ENCODE assay signal across 18 mouse cellular contexts in genomic region chr5:97878215-97878794, GRCm38 (mm10).
DNase-seq lines count a peak whose midpoint lies in the region; ATAC-seq lines count a peak whose summit lies in the region.
"Had no signal": no experiment of that assay in that cellular context is flagged by ENCODE, and none has a peak within 500 bp of the region (broad histone marks: within the 10 kb centered on the region; RNA-seq: fewer than 3 reads in every experiment).

No protein-coding gene starts in this region.

- no peak overlapping the region for H3K4me3 ChIP-seq in kidney, embryonic 15.5 days (replicated peaks)
- H3K4me3 ChIP-seq in kidney, embryonic 16.5 days (ENCODE audit: low read length), result no peak overlapping the region
- H3K4me3 ChIP-seq in lung, embryonic 16.5 days (ENCODE audit: low read length), result no peak overlapping the region
- H3K4me3 ChIP-seq: heart, embryonic 13.5 days; left cerebral cortex, adult 2 months; limb, embryonic 10.5 days; liver, embryonic 12.5 days; megakaryocyte, embryonic 14.5 days had no signal

- DNase-seq in MN1 (ENCODE audit: low spot score), result peak; percentile 20
- DNase-seq in urinary bladder, adult 18-20 months (ENCODE audit: low spot score in 2 of 2), result no peak
- no peak for DNase-seq in cerebellum, adult 9-10 months
- DNase-seq: adrenal gland, adult 2 months; B cell, adult 2 months; cerebellum, postnatal 14 days; forebrain, postnatal 0 days; kidney, adult 8-10 months; right cerebral cortex, postnatal 14 days had no signal

- H3K4me2 ChIP-seq in kidney, embryonic 15.5 days, result no peak overlapping the region
- no peak overlapping the region for H3K4me2 ChIP-seq in kidney, embryonic 16.5 days (replicated peaks; ENCODE audit: low read depth, low read length)
- no peak overlapping the region for H3K4me2 ChIP-seq in lung, embryonic 16.5 days (ENCODE audit: low read depth, low read length)
- H3K4me2 ChIP-seq: heart, embryonic 13.5 days; liver, embryonic 12.5 days had no signal

- H3K9ac ChIP-seq in kidney, embryonic 15.5 days, result no peak overlapping the region
- H3K9ac ChIP-seq in kidney, embryonic 16.5 days (replicated peaks; ENCODE audit: low read length), result no peak overlapping the region
- H3K9ac ChIP-seq in lung, embryonic 16.5 days (ENCODE audit: low read length), result no peak overlapping the region
- H3K9ac ChIP-seq: forebrain, postnatal 0 days; heart, embryonic 13.5 days; liver, embryonic 12.5 days had no signal

- no peaks in the 10 kb centered on the region for H3K9me3 ChIP-seq in kidney, embryonic 15.5 days (replicated peaks)
- H3K9me3 ChIP-seq in kidney, embryonic 16.5 days (ENCODE audit: low read length), result no peaks in the 10 kb centered on the region
- no peaks in the 10 kb centered on the region for H3K9me3 ChIP-seq in lung, embryonic 16.5 days (ENCODE audit: control insufficient read depth, low read length)
- H3K9me3 ChIP-seq: heart, embryonic 13.5 days; limb, embryonic 10.5 days; liver, embryonic 12.5 days; megakaryocyte, embryonic 14.5 days had no signal

- no peak overlapping the region for H3K27ac ChIP-seq in kidney, embryonic 15.5 days
- no peak overlapping the region for H3K27ac ChIP-seq in kidney, embryonic 16.5 days (ENCODE audit: low read length)
- H3K27ac ChIP-seq in lung, embryonic 16.5 days (ENCODE audit: low read length), result no peak overlapping the region
- H3K27ac ChIP-seq: heart, embryonic 13.5 days; left cerebral cortex, adult 2 months; limb, embryonic 10.5 days; liver, embryonic 12.5 days had no signal

- no peaks in the 10 kb centered on the region for H3K36me3 ChIP-seq in kidney, embryonic 15.5 days
- H3K36me3 ChIP-seq in kidney, embryonic 16.5 days (ENCODE audit: insufficient read depth, low read length), result no peaks in the 10 kb centered on the region
- H3K36me3 ChIP-seq in lung, embryonic 16.5 days (ENCODE audit: control insufficient read depth, insufficient read depth, low read length), result no peaks in the 10 kb centered on the region
- H3K36me3 ChIP-seq: heart, embryonic 13.5 days; limb, embryonic 10.5 days; liver, embryonic 12.5 days had no signal

- 0 out of 2 replicates have a peak, but pooled peaks have one; percentile 40 for ATAC-seq in kidney, embryonic 15.5 days (replicated peaks; ENCODE audit: low FRiP score)
- no peak for ATAC-seq in kidney, embryonic 16.5 days (ENCODE audit: low FRiP score, low TSS enrichment)
- ATAC-seq in lung, embryonic 16.5 days (ENCODE audit: low read depth), result peak; percentile 92
- ATAC-seq in megakaryocyte progenitor cell, adult 5-6 weeks (replicated peaks; ENCODE audit: poor library complexity), result peak; percentile 34
- ATAC-seq: forebrain, postnatal 0 days; liver, embryonic 12.5 days had no signal

- H3K27me3 ChIP-seq in kidney, embryonic 15.5 days, result no peaks in the 10 kb centered on the region
- H3K27me3 ChIP-seq in kidney, embryonic 16.5 days (ENCODE audit: insufficient read depth, low read length), result no peaks in the 10 kb centered on the region
- H3K27me3 ChIP-seq in lung, embryonic 16.5 days (ENCODE audit: control insufficient read depth, insufficient read depth, low read depth, low read length), result no peaks in the 10 kb centered on the region
- H3K27me3 ChIP-seq: heart, embryonic 13.5 days; liver, embryonic 12.5 days; megakaryocyte, embryonic 14.5 days had no signal

- H3K4me1 ChIP-seq in kidney, embryonic 15.5 days, result no peaks in the 10 kb centered on the region
- H3K4me1 ChIP-seq in kidney, embryonic 16.5 days (ENCODE audit: insufficient read depth, low read length), result no peaks in the 10 kb centered on the region
- no peaks in the 10 kb centered on the region for H3K4me1 ChIP-seq in lung, embryonic 16.5 days (replicated peaks; ENCODE audit: control insufficient read depth, insufficient read depth, low read length)
- H3K4me1 ChIP-seq: limb, embryonic 10.5 days; liver, embryonic 12.5 days; megakaryocyte, embryonic 14.5 days had no signal

- WGBS in kidney, embryonic 15.5 days, result 76% methylated on average over 1 of the region's 1 CpGs
- 65% methylated on average over 1 of the region's 1 CpGs for WGBS in kidney, embryonic 16.5 days
- 18% methylated on average over 1 of the region's 1 CpGs for WGBS in lung, embryonic 16.5 days
